8 mouse cellular contexts compared by ENCODE assay signal in genomic region chr8:111678111-111678510, GRCm38 (mm10). TPM values are rescaled to one million over a fixed set of nuclear protein-coding genes. Genes with fewer than 3 reads are reported as not detected.
DNase-seq lines count a peak whose midpoint lies in the region; ATAC-seq and TF ChIP-seq lines count a peak whose summit lies in the region.
"Had no signal": no experiment of that assay in that cellular context is flagged by ENCODE, and none has a peak within 500 bp of the region (broad histone marks: within the 10 kb centered on the region; RNA-seq: fewer than 3 reads in every experiment).

No protein-coding gene starts in this region.

- DNase-seq in CH12.LX (ENCODE audit: extremely low read depth) (peak; percentile 64), NIH3T3 (ENCODE audit: low read depth) (peak; percentile 86)
- peak; percentile 73 for DNase-seq in cerebellum, adult 8-10 months
- DNase-seq in frontal cortex, postnatal 36 days (ENCODE audit: low spot score in 2 of 2) = peak; percentile 32 to 81
- DNase-seq in kidney, postnatal 4 days = peak; percentile 55 to 69
- DNase-seq in right cerebral cortex, postnatal 25 days = peak; percentile 36

- no peak overlapping the region for H3K27ac ChIP-seq in CH12.LX (ENCODE audit: insufficient read depth, low read depth)
- no peak overlapping the region for H3K27ac ChIP-seq in lung, embryonic 15.5 days

- H3K9ac ChIP-seq in CH12.LX (ENCODE audit: insufficient read depth, low read depth) = no peak overlapping the region
- no peak overlapping the region for H3K9ac ChIP-seq in lung, embryonic 15.5 days

- in situ Hi-C loops in CH12.LX (cut with MboI; ENCODE audit: low pct_ligation_motif_present, low pct_unique_long_range_greater_than_20kb, low sequenced_read_pairs) = no loop called here

- no peaks in the 10 kb centered on the region for H3K4me1 ChIP-seq in CH12.LX (ENCODE audit: control insufficient read depth in 1 of 2, insufficient read depth in 2 of 2)
- H3K4me1 ChIP-seq in lung, embryonic 15.5 days = no peaks in the 10 kb centered on the region

- no peaks in the 10 kb centered on the region for H3K36me3 ChIP-seq in CH12.LX (replicated peaks in 1 of 2; ENCODE audit: control insufficient read depth in 1 of 2, insufficient read depth in 1 of 2, low read length in 1 of 2)
- no peaks in the 10 kb centered on the region for H3K36me3 ChIP-seq in lung, embryonic 15.5 days

- no peak overlapping the region for H3K4me2 ChIP-seq in CH12.LX (ENCODE audit: insufficient read depth, low read depth, poor library complexity, severe bottlenecking)
- no peak overlapping the region for H3K4me2 ChIP-seq in lung, embryonic 15.5 days

- peaks cover 9% of the 10 kb centered on the region for H3K27me3 ChIP-seq in CH12.LX (replicated peaks)
- no peaks in the 10 kb centered on the region for H3K27me3 ChIP-seq in lung, embryonic 15.5 days

- dilution Hi-C loops in CH12.LX (cut with MboI; ENCODE audit: extremely low pct_ligation_motif_present, extremely low pct_unique_long_range_greater_than_20kb, low sequenced_read_pairs) = no loop called here

- TF ChIP-seq CTCF in CH12.LX (conservative IDR thresholded peaks at IDR 0.05 in 1 of 2, IDR thresholded peaks at IDR 0.05 in 1 of 2; ENCODE audit: low read depth in 2 of 2, low read length in 2 of 2) = peak; percentile 62 to 81

- H3K4me3 ChIP-seq in CH12.LX (replicated peaks in 1 of 3; ENCODE audit: low read depth in 2 of 3, low read length in 2 of 3, poor library complexity in 1 of 3) = no peak overlapping the region
- no peak overlapping the region for H3K4me3 ChIP-seq in lung, embryonic 15.5 days

- TF ChIP-seq POLR2A in CH12.LX (IDR thresholded peaks at IDR 0.05; ENCODE audit: low read depth, low read length) = no peak

- H3K9me3 ChIP-seq in CH12.LX (replicated peaks; ENCODE audit: low read length) = peaks cover 8% of the 10 kb centered on the region
- no peaks in the 10 kb centered on the region; the same call in 1 of the 2 replicates for H3K9me3 ChIP-seq in lung, embryonic 15.5 days

- 16% methylated on average over 3 of the region's 3 CpGs for WGBS in lung, embryonic 15.5 days

- TF ChIP-seq EP300 in CH12.LX (IDR thresholded peaks at IDR 0.05; ENCODE audit: low read length) = no peak

- TF ChIP-seq RAD21 in CH12.LX (IDR thresholded peaks at IDR 0.05; ENCODE audit: low read depth, low read length) = peak; percentile 80

- no peaks in the 10 kb centered on the region for H3K79me2 ChIP-seq in CH12.LX (replicated peaks; ENCODE audit: control insufficient read depth, extremely low read depth, insufficient read depth, poor library complexity, severe bottlenecking)

- 0 out of 2 replicates have a peak, but pooled peaks have one; percentile 49 for ATAC-seq in lung, embryonic 15.5 days (ENCODE audit: borderline replicate concordance, extremely low read depth, low FRiP score, low TSS enrichment)

TF ChIP-seq in CH12.LX, 34 proteins besides CTCF, POLR2A, EP300 and RAD21:
- TF ChIP-seq ELF1 (IDR thresholded peaks at IDR 0.05; ENCODE audit: low read depth, low read length) (no peak), E2F4 (IDR thresholded peaks at IDR 0.05; ENCODE audit: insufficient replicate concordance, low read depth, low read length) (no peak), ZMIZ1 (IDR thresholded peaks at IDR 0.05; ENCODE audit: low read depth, low read length) (no peak), MAFK (IDR thresholded peaks at IDR 0.05; ENCODE audit: insufficient replicate concordance, low read length) (no peak), ZNF384 (IDR thresholded peaks at IDR 0.05; ENCODE audit: low read depth, low read length) (no peak), HCFC1 (IDR thresholded peaks at IDR 0.05; ENCODE audit: low read depth, low read length) (no peak), ZC3H11A (IDR thresholded peaks at IDR 0.05; ENCODE audit: low read depth, low read length) (peak; percentile 20; the same call in 1 of the 2 replicates), POLR2AphosphoS2 (IDR thresholded peaks at IDR 0.05; ENCODE audit: low read depth, low read length) (no peak), PAX5 (IDR thresholded peaks at IDR 0.05; ENCODE audit: low read length) (no peak), NRF1 (IDR thresholded peaks at IDR 0.05; ENCODE audit: low read depth, low read length) (no peak), KAT2A (IDR thresholded peaks at IDR 0.05; ENCODE audit: insufficient replicate concordance, low read length) (no peak), ZKSCAN1 (IDR thresholded peaks at IDR 0.05; ENCODE audit: borderline replicate concordance, low read depth, low read length) (no peak), MAZ (IDR thresholded peaks at IDR 0.05; ENCODE audit: low read depth, low read length) (no peak), NELFE (IDR thresholded peaks at IDR 0.05; ENCODE audit: low read depth, low read length) (no peak), MAX (IDR thresholded peaks at IDR 0.05; ENCODE audit: low read length) (no peak), JUND (conservative IDR thresholded peaks at IDR 0.05; ENCODE audit: low read depth, low read length) (no peak), SMC3 (IDR thresholded peaks at IDR 0.05; ENCODE audit: low read depth, low read length) (peak; percentile 79)

RNA-seq across cellular contexts. Expression of gene Ctrb1, which starts 12.7 kb away (rescaled TPM):
- total RNA-seq in CH12.LX (2012; rRNA removed) = not detected in 2 replicates
- not detected in 2 replicates for total RNA-seq in CH12.LX (2014; rRNA removed)
- not detected in 2 replicates for polyA plus RNA-seq in CH12.LX (2012; ENCODE audit: insufficient read length, low read depth)
- 0.17 and 10.5 TPM in 2 replicates for polyA plus RNA-seq in lung, embryonic 15.5 days (2015; fragmentation: Nextera tagmentation; extraction: Ambion mirVana)
- total RNA-seq: left cerebral cortex, postnatal 36 days had no signal

RNA-seq across cellular contexts. Expression of gene Zfp1, which starts 34.9 kb away (rescaled TPM):
- total RNA-seq in CH12.LX (2012; rRNA removed) (8.0 and 9.2 TPM in 2 replicates), CH12.LX (2014; rRNA removed) (14.9 and 16.7 TPM in 2 replicates)
- polyA plus RNA-seq in CH12.LX (2012; ENCODE audit: insufficient read length, low read depth) = 14.5 and 15.4 TPM in 2 replicates
- polyA plus RNA-seq in lung, embryonic 15.5 days (2015; fragmentation: Nextera tagmentation; extraction: Ambion mirVana) = 18.9 and 20.0 TPM in 2 replicates

RNA-seq across cellular contexts. Expression of gene Ldhd, which starts 47.9 kb away (rescaled TPM):
- total RNA-seq in CH12.LX (2012; rRNA removed) = 0.08 TPM in 1 of 2 replicates, not detected in the other
- total RNA-seq in CH12.LX (2014; rRNA removed) = not detected in 2 replicates
- not detected in 2 replicates for polyA plus RNA-seq in CH12.LX (2012; ENCODE audit: insufficient read length, low read depth)
- 0.54 and 0.63 TPM in 2 replicates for polyA plus RNA-seq in lung, embryonic 15.5 days (2015; fragmentation: Nextera tagmentation; extraction: Ambion mirVana)

Comparison
In these comparisons a context has a peak if more than half of its experiments do, and no peak if none do; other contexts are left out.
1. DNase-seq: peak in every context shown above with its lines; median percentile 86 in NIH3T3; 73 in cerebellum, adult 8-10 months; 64 in CH12.LX; 62 in kidney, postnatal 4 days; 56 in frontal cortex, postnatal 36 days; 36 in right cerebral cortex, postnatal 25 days.